Mouse (Mus musculus) forebrain, embryonic 16.5 days (tissue): ENCODE results near the gene Dgke. TPM values are rescaled to one million over a fixed set of nuclear protein-coding genes. Genes with fewer than 3 reads are reported as not detected.

Experiments used
- ATAC-seq: fragments of 200-750 bp; cut with Nextera tagmentation; 2 replicates; pipeline ENCODE4 v1.8.0; 2017; ENCODE audit warnings: mild to moderate bottlenecking, moderate library complexity
- H3K27ac ChIP-seq: fragments of 300-500 bp; sonication (generic); 2 replicates; pipeline ENCODE4 v1.5.1; 2014; ENCODE audit warnings: low read length, control low read depth
- H3K27me3 ChIP-seq: fragments of 300-500 bp; sonication (generic); replicated peaks from 2 replicates; pipeline ENCODE4 v1.6.1; 2014; ENCODE audit warnings: low read length; ENCODE audit not compliant: control insufficient read depth, insufficient read depth
- H3K36me3 ChIP-seq: fragments of 300-500 bp; sonication (generic); 2 replicates; pipeline ENCODE4 v1.6.1; 2014; ENCODE audit not compliant: control insufficient read depth, insufficient read depth
- H3K4me1 ChIP-seq: fragments of 300-500 bp; sonication (generic); replicated peaks from 2 replicates; pipeline ENCODE4 v1.6.1; 2014; ENCODE audit warnings: low read length; ENCODE audit not compliant: control insufficient read depth, insufficient read depth
- H3K4me2 ChIP-seq: fragments of 300-500 bp; sonication (generic); 2 replicates; pipeline ENCODE4 v1.6.1; 2014; ENCODE audit warnings: mild to moderate bottlenecking, low read length, control low read depth
- H3K4me3 ChIP-seq: fragments of 300-500 bp; sonication (generic); replicated peaks from 2 replicates; pipeline ENCODE4 v1.5.1; 2014; ENCODE audit warnings: mild to moderate bottlenecking, low read length, control low read depth
- H3K9ac ChIP-seq: fragments of 300-500 bp; sonication (generic); replicated peaks from 2 replicates; pipeline ENCODE4 v1.6.1; 2014; ENCODE audit warnings: low read depth, low read length, control low read depth
- H3K9me3 ChIP-seq: fragments of 300-500 bp; sonication (generic); 2 replicates; pipeline ENCODE4 v1.6.1; 2016; ENCODE audit warnings: low read length; ENCODE audit not compliant: control insufficient read depth
- WGBS: fragments of 180-500 bp; shearing (Covaris S2); extraction: QIAGEN DNeasy Blood & Tissue Kit; methylation state at CpG from one replicate; pipeline ENCODE4 v1.1.7; 2014; 5-methylcytosine and 5-hydroxymethylcytosine counted together
- polyA plus RNA-seq: library from polyadenylated mRNA; unstranded; fragments of >200 nt; fragmentation: Nextera tagmentation; extraction: Ambion mirVana; gene quantifications from 2 replicates; pipeline ENCODE4 v1.2.1, GENCODE M21; 2015

The Dgke gene
- 17.1 TPM in 2 replicates for polyA plus RNA-seq

DNA sequence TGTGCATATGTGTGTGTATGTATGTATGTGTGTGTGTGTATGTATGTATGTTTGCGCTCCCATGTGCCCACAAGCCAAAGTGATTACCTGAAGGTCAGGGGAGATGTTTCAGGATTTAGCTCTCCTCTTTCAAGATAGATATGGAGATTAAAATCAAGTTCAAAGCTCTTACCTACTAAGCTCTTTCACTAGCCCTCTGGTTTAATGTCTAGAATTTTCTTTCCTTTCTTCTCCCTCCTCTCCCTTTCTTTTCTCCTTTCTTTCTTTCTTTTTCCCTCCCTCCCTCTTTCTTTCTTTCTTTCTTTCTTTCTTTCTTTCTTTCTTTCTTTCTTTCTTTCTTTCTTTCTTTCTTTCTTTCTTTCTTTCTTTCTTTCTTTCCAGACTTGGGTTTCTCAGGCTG lies at the start of gene Dgke:
TSS of gene Dgke (minus strand) at position 101 of the 400 bp plus-strand sequence.
- H3K36me3 ChIP-seq: no peaks in the 10 kb centered on the region
- no peak within 1 kb of the TSS for H3K9ac ChIP-seq
- no peak within 1 kb of the TSS for H3K27ac ChIP-seq
- H3K4me2 ChIP-seq: no peak within 1 kb of the TSS
- H3K9me3 ChIP-seq: no peaks in the 10 kb centered on the region
- no peaks in the 10 kb centered on the region for H3K4me1 ChIP-seq
- WGBS: 100% methylated on average over 1 of the region's 1 CpGs
- no peaks in the 10 kb centered on the region for H3K27me3 ChIP-seq
- ATAC-seq: no peak
- no peak within 1 kb of the TSS for H3K4me3 ChIP-seq

DNA sequence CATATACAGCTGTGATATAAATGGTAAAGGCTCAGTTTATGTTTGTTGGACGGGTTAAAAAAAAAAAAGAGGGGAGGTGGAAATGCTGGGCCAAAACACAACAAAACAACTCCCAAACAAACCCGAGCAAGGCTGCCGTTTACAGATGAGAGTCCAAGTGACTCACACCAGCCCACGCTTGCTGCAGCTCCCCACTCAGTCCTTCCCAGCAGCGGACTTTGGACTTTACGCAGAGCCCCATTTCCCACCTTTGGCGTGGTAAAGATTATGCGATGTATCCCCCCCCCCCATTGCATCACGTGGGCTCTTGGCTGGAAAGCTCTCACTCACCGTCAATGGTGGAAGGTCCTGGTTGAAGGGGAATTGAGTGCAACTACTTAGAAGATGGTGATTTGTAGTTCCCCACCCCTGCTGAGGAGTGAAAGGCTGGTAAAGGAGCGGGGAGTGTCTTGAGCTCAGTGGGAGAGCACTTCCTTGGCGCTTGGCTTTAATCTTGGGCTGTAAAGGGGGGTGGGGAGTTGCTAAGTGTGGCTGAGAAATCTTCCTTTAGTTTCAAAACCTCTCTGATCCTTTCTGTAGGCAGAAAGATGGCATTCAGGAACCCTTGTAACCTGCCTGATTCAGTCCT lies 40.6 kb upstream of the Dgke start:
- no peaks in the 10 kb centered on the region for H3K27me3 ChIP-seq
- H3K27ac ChIP-seq: no peak overlapping the region
- 27% methylated on average over 12 of the region's 12 CpGs for WGBS
- no peaks in the 10 kb centered on the region for H3K36me3 ChIP-seq
- H3K4me2 ChIP-seq: no peak overlapping the region
- H3K9me3 ChIP-seq: no peaks in the 10 kb centered on the region
- ATAC-seq: no peak
- H3K9ac ChIP-seq: no peak overlapping the region
- H3K4me1 ChIP-seq: no peaks in the 10 kb centered on the region
- H3K4me3 ChIP-seq: no peak overlapping the region

DNA sequence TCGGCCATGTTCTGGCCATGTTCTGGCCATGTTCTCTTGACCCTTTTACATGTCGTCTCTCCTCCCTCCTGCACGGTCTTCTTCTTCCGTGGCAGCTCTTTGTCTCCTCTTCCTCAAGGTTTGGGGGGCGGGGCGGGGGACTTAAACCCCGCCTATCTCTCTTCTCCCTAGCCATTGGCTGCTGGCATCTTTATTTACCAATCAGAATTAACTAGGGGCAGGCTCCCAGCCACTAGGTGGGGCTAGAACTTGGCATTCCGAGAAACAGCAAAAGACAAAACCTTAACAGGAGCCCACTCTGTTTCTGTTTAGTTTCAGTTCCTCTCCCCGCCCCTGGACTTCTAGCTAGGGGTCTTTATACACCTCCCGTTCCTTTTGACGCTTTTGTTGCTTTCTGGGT lies 39.2 kb upstream of the Dgke start:
- no peak overlapping the region for H3K4me3 ChIP-seq
- 87% methylated on average over 11 of the region's 11 CpGs for WGBS
- H3K9me3 ChIP-seq: no peaks in the 10 kb centered on the region
- no peaks in the 10 kb centered on the region for H3K36me3 ChIP-seq
- H3K27me3 ChIP-seq: no peaks in the 10 kb centered on the region
- H3K27ac ChIP-seq: no peak overlapping the region
- peaks cover 4% of the 10 kb centered on the region for H3K4me1 ChIP-seq
- H3K9ac ChIP-seq: no peak overlapping the region
- no peak overlapping the region for H3K4me2 ChIP-seq
- ATAC-seq: no peak

DNA sequence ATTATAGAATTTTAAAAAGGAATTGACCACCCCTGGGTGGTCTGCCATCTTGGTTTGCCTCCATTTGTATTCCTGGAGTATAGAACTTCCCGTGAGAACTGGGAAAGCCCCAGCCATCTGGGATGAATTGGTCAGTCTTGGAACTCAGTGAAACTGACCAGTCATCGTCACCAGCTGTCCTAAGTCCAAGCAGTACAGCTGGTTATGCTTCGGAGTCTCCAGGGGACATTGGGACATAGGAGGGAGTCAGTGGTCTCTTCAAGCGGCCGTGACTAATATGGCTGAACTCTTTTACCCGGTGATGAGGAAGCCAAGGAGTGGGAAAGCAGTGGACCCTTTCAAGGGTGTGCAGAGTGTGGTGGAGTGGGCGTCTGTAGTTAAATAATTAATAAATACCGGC lies 38.6 kb upstream of the Dgke start:
- H3K4me3 ChIP-seq: no peak overlapping the region

DNA sequence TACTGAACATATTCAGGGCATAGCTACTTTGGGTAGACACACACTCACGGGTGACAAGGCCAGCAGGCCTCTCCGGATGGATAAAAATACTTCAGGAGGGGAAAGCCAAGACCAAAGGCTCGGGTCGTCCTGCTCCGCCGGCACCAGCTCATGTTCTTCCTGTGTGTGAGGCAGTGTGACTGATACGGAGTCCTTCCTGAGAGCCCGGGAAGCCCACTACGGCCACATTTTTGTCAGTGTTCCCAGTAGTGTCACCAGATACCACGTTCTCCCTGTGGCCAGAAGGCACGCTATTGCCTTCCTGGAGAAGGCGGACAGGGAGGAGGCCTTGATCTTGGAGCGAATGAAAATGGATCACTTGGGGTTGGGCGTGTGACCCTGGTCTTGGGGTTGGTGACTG lies 36.5 kb upstream of the Dgke start:
- H3K9me3 ChIP-seq: no peaks in the 10 kb centered on the region
- no peak overlapping the region for H3K4me3 ChIP-seq
- ATAC-seq: no peak
- H3K36me3 ChIP-seq: no peaks in the 10 kb centered on the region
- H3K27me3 ChIP-seq: no peaks in the 10 kb centered on the region
- peaks cover 7% of the 10 kb centered on the region for H3K4me1 ChIP-seq
- 89% methylated on average over 14 of the region's 14 CpGs for WGBS
- no peak overlapping the region for H3K27ac ChIP-seq
- no peak overlapping the region for H3K9ac ChIP-seq
- H3K4me2 ChIP-seq: no peak overlapping the region

More for the DNA sequence above, 38.6 kb upstream of the Dgke start:
- no peaks in the 10 kb centered on the region for H3K36me3 ChIP-seq
- WGBS: 97% methylated on average over 8 of the region's 8 CpGs
- peaks cover 7% of the 10 kb centered on the region for H3K4me1 ChIP-seq
- no peaks in the 10 kb centered on the region for H3K9me3 ChIP-seq
- H3K4me2 ChIP-seq: no peak overlapping the region
- no peak overlapping the region for H3K27ac ChIP-seq
- H3K27me3 ChIP-seq: no peaks in the 10 kb centered on the region
- H3K9ac ChIP-seq: no peak overlapping the region
- ATAC-seq: no peak

DNA sequence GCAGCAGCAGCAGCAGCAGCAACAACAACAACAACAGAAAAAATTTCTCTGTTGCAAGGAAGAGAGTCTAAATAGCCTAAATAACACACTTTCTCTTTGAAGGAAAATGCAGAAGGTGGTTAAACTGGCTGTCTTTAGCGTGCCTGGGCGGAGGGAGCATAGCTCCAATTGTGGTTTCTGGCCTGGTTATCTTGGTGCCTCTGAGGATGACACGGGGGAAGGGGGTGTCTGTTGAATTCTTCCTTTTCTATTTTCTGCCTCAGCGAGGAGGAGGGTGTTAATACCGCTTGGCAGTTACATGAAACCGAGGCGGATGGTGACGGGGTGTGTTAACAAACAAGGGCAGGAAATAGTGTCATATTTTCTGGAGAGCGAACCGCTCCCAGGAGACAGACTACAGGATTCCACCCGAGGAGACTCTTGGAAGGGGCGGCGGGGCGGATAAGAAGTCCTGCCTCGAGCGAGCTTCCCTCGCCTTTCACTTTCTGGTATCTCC lies 34.2 kb upstream of the Dgke start:
- H3K9ac ChIP-seq: peak overlapping the region; percentile 45
- ATAC-seq: peak; percentile 45; the same call in 1 of the 2 replicates
- peak overlapping the region; percentile 52 for H3K4me2 ChIP-seq
- H3K4me1 ChIP-seq: peaks cover 7% of the 10 kb centered on the region
- 35% methylated on average over 17 of the region's 17 CpGs for WGBS
- no peaks in the 10 kb centered on the region for H3K27me3 ChIP-seq
- H3K27ac ChIP-seq: no peak overlapping the region
- no peaks in the 10 kb centered on the region for H3K9me3 ChIP-seq
- H3K4me3 ChIP-seq: peak overlapping the region; percentile 32
- no peaks in the 10 kb centered on the region for H3K36me3 ChIP-seq

DNA sequence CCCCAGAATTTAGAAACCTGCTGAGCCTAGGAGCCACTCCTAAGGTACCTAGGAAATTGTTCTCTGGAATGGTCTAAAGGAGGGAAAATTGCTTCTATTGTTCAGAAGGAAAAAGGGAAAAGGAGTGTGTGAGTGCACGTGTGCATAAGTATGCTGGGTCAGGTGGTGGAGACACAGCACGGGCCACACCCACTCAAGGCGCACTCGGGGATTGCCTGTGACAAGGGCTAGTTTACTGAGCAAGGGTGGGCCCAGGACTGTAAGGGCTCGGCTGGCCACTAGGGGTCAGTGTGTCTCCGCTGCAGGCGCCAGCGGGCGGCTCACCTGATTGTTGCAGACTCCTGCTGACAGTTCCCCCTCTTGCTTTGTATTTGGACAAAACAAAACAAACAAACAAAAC lies 33.8 kb upstream of the Dgke start:
- Histone ChIP-seq H3K4me3 (peak overlapping the region; percentile 32), H3K4me1 (peaks cover 7% of the 10 kb centered on the region), H3K9ac (peak overlapping the region; percentile 45; the same call in 1 of the 2 replicates), H3K27ac (no peak overlapping the region), H3K4me2 (peak overlapping the region; percentile 52), H3K27me3 (no peaks in the 10 kb centered on the region), H3K36me3 (no peaks in the 10 kb centered on the region), H3K9me3 (no peaks in the 10 kb centered on the region)
- 0% methylated on average over 9 of the region's 9 CpGs for WGBS
- ATAC-seq: peak; percentile 87

DNA sequence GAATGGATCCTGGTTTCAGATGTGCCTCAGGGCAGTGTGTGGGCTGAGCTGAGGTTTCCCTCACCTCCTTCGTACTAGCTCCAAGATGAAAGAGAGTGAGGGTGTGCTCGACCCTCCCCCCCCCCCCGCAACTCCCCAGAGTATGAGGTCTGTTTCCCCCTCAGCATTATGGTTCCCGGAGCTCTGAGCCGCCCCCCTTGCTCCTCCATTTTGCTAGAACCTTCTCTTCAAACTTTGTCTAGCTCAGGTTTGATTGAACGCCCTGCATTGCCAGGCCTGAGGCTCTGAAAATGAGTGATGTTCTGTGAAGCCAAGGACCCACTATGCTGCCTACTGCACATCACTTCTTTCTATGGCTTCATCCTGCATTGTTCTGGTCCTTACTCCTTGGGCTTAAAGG lies 32.3 kb upstream of the Dgke start:
- H3K4me3 ChIP-seq: no peak overlapping the region
- 78% methylated on average over 5 of the region's 6 CpGs for WGBS
- no peaks in the 10 kb centered on the region for H3K36me3 ChIP-seq
- no peak overlapping the region for H3K4me2 ChIP-seq
- ATAC-seq: no peak
- no peak overlapping the region for H3K9ac ChIP-seq
- H3K4me1 ChIP-seq: peaks cover 7% of the 10 kb centered on the region
- no peak overlapping the region for H3K27ac ChIP-seq
- no peaks in the 10 kb centered on the region for H3K27me3 ChIP-seq
- H3K9me3 ChIP-seq: no peaks in the 10 kb centered on the region

DNA sequence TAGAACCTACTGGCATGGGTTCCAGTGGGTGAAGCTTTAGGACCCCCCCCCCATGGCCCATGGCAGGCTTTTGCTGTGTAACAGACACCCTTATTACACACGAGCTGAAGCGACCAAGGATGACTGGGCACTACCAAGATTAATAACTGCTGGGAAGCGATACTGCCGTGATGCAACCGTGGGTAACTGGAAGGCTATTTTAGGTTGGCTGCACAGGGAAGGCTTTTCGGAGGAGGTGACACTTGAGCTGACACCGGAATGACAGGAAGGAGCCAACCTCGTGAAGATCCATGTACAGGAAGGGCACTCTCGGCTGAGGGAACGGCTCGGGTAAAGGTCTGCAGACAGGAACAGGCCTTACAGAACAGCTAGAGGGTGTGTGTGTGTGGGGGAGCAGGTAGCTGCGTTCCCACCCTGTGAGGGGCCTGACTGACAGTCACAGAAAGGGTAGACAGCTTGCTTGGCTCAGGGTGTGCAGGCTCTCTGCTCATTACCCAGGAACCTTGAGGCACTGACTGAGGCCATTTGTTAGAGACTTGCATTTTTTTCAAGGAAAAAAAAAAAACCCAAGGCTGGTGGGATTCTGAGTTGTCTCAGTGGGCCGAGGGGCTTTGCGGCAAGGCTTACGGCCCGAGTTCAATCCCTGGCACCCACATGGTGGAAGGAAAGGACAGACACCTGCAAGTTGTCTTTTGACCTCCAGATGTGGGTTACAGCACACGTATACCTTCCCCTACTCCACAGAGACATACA lies 31.6 kb upstream of the Dgke start:
- Histone ChIP-seq H3K9ac (no peak overlapping the region), H3K27ac (no peak overlapping the region), H3K4me3 (no peak overlapping the region), H3K9me3 (no peaks in the 10 kb centered on the region), H3K4me2 (no peak overlapping the region), H3K4me1 (peaks cover 7% of the 10 kb centered on the region), H3K27me3 (no peaks in the 10 kb centered on the region), H3K36me3 (no peaks in the 10 kb centered on the region)
- no peak for ATAC-seq
- WGBS: 85% methylated on average over 17 of the region's 17 CpGs
